Mouse (Mus musculus): ENCODE results near the gene Med15.

DNA sequence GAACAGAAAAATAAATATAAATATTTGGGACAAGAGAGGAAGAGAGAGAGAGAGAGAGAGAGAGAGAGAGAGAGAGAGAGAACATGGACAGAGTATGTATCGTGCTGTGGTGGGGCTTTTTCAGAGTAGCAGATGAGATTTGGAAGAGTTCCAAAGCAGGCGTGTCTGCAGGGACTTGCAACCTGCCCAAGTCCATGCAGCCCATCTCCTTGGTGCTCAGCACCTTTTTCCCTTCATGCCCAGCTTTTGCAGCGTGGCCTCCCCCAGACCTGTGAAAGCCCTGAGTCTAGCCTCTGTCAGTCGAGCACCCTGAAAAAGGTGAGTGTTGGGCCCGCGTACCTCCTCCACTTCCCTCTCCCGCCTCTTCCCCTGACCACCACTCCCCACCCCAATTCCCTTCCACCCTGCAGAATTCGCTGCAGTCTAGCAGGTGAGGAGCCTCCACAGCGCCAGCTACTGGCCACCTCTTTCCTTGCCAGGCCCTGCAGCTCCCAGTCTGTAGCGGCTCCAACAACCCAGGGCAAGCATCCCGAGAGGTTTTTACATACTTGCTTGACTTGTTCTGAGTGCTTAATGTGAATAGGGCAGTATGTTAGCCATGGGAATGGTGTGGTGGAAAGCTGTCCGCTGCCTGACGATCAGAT, 114.6 kb downstream of the Med15 start:
- TF ChIP-seq POLR2A (IDR thresholded peaks at IDR 0.05; ENCODE audit: extremely low read depth, insufficient read depth, low read length) (no peak), CTCF (IDR thresholded peaks at IDR 0.05; ENCODE audit: extremely low read depth, insufficient read depth, low read length) (peak; percentile 72)

Data from cortical plate, adult 2 months (tissue).